Mouse (Mus musculus): ENCODE results near the gene Spata3. TPM values are rescaled to one million over a fixed set of nuclear protein-coding genes. Genes with fewer than 3 reads are reported as not detected.
"Not testable (repeated sequence)": the region's sequence is repeated elsewhere in the genome, so short reads cannot be mapped to it uniquely, and the experiment has no call there.

Gene Spata3
- polyA plus RNA-seq, 1 experiment, result not detected

GRCm38 (mm10) chr1:85977709-85978108 lies 38.9 kb upstream of the Spata3 start:
- Histone ChIP-seq H3K27me3 (ENCODE audit: control insufficient read depth, insufficient read depth, low read length, poor library complexity, severe bottlenecking) (no peaks in the 10 kb centered on the region), H3K4me3 (ENCODE audit: low read depth, low read length) (no peak overlapping the region), H3K27ac (ENCODE audit: insufficient read depth, low read length) (no peak overlapping the region), H3K9me3 (replicated peaks; ENCODE audit: control insufficient read depth, insufficient read depth, low read length, poor library complexity, severe bottlenecking) (no peaks in the 10 kb centered on the region), H3K9ac (ENCODE audit: low read depth, poor library complexity, severe bottlenecking) (no peak overlapping the region), H3K4me1 (ENCODE audit: control insufficient read depth, insufficient read depth, low read length) (no peaks in the 10 kb centered on the region), H3K36me3 (ENCODE audit: control insufficient read depth, insufficient read depth, low read length, poor library complexity, severe bottlenecking) (no peaks in the 10 kb centered on the region)
- TF ChIP-seq POLR2A (IDR thresholded peaks at IDR 0.05; ENCODE audit: insufficient read depth, low read length), result no peak

- Histone ChIP-seq H3K36me3 (ENCODE audit: control insufficient read depth, insufficient read depth, low read length, poor library complexity, severe bottlenecking) (no peaks in the 10 kb centered on the region), H3K27me3 (ENCODE audit: control insufficient read depth, insufficient read depth, low read length, poor library complexity, severe bottlenecking) (no peaks in the 10 kb centered on the region)
- no peak for TF ChIP-seq CTCF (IDR thresholded peaks at IDR 0.05; ENCODE audit: low read depth, low read length)
- no peak for TF ChIP-seq EP300 (IDR thresholded peaks at IDR 0.05; ENCODE audit: insufficient read depth, low read depth, low read length)
- TF ChIP-seq POLR2A (IDR thresholded peaks at IDR 0.05; ENCODE audit: insufficient read depth, low read length), result no peak
Observed at GRCm38 (mm10) chr1:85981738-85982357, 34.8 kb upstream of the Spata3 start.

GRCm38 (mm10) chr1:85985784-85986183 lies 30.8 kb upstream of the Spata3 start:
- no peaks in the 10 kb centered on the region for H3K36me3 ChIP-seq (ENCODE audit: control insufficient read depth, insufficient read depth, low read length, poor library complexity, severe bottlenecking)
- no peak overlapping the region for H3K4me3 ChIP-seq (ENCODE audit: low read depth, low read length)
- H3K27me3 ChIP-seq (ENCODE audit: control insufficient read depth, insufficient read depth, low read length, poor library complexity, severe bottlenecking), result no peaks in the 10 kb centered on the region
- H3K9me3 ChIP-seq (replicated peaks; ENCODE audit: control insufficient read depth, insufficient read depth, low read length, poor library complexity, severe bottlenecking), result no peaks in the 10 kb centered on the region
- no peak overlapping the region for H3K27ac ChIP-seq (ENCODE audit: insufficient read depth, low read length)
- H3K9ac ChIP-seq (ENCODE audit: low read depth, poor library complexity, severe bottlenecking), result no peak overlapping the region
- H3K4me1 ChIP-seq (ENCODE audit: control insufficient read depth, insufficient read depth, low read length), result no peaks in the 10 kb centered on the region
- no peak for TF ChIP-seq EP300 (IDR thresholded peaks at IDR 0.05; ENCODE audit: insufficient read depth, low read depth, low read length)
- TF ChIP-seq CTCF (IDR thresholded peaks at IDR 0.05; ENCODE audit: low read depth, low read length), result no peak
- no peak for TF ChIP-seq POLR2A (IDR thresholded peaks at IDR 0.05; ENCODE audit: insufficient read depth, low read length)

More at GRCm38 (mm10) chr1:85981738-85982357, 34.8 kb upstream of the Spata3 start:
- H3K9ac ChIP-seq (ENCODE audit: low read depth, poor library complexity, severe bottlenecking), result no peak overlapping the region
- no peak overlapping the region for H3K4me3 ChIP-seq (ENCODE audit: low read depth, low read length)
- H3K27ac ChIP-seq (ENCODE audit: insufficient read depth, low read length), result no peak overlapping the region
- H3K9me3 ChIP-seq (replicated peaks; ENCODE audit: control insufficient read depth, insufficient read depth, low read length, poor library complexity, severe bottlenecking), result no peaks in the 10 kb centered on the region
- H3K4me1 ChIP-seq (ENCODE audit: control insufficient read depth, insufficient read depth, low read length), result no peaks in the 10 kb centered on the region

DNA sequence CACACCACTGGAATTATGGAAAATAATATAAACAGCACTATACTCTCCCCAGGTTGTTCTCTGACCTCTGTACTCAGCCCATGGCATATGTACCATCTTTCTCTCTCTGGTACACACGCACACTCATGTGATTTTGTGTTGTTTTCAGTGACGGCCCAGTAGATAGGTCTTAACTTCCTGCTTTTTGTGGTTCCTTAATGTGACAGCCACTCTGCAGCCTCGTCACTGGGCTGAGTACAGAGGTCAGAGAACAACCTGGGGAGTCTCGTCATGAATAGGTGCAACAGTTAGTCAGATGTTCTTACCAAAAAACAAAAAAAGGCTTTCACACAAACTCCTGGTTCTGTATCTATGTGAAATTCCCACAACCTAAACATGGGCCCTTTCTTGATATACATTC lies 28.3 kb upstream of the Spata3 start:
- Histone ChIP-seq H3K27ac (ENCODE audit: insufficient read depth, low read length) (no peak overlapping the region), H3K4me3 (ENCODE audit: low read depth, low read length) (no peak overlapping the region), H3K4me1 (ENCODE audit: control insufficient read depth, insufficient read depth, low read length) (no peaks in the 10 kb centered on the region), H3K9me3 (replicated peaks; ENCODE audit: control insufficient read depth, insufficient read depth, low read length, poor library complexity, severe bottlenecking) (no peaks in the 10 kb centered on the region), H3K36me3 (ENCODE audit: control insufficient read depth, insufficient read depth, low read length, poor library complexity, severe bottlenecking) (no peaks in the 10 kb centered on the region), H3K9ac (ENCODE audit: low read depth, poor library complexity, severe bottlenecking) (no peak overlapping the region), H3K27me3 (ENCODE audit: control insufficient read depth, insufficient read depth, low read length, poor library complexity, severe bottlenecking) (no peaks in the 10 kb centered on the region)
- no peak for TF ChIP-seq CTCF (IDR thresholded peaks at IDR 0.05; ENCODE audit: low read depth, low read length)
- no peak for TF ChIP-seq POLR2A (IDR thresholded peaks at IDR 0.05; ENCODE audit: insufficient read depth, low read length)
- TF ChIP-seq EP300 (IDR thresholded peaks at IDR 0.05; ENCODE audit: insufficient read depth, low read depth, low read length), result no peak

DNA sequence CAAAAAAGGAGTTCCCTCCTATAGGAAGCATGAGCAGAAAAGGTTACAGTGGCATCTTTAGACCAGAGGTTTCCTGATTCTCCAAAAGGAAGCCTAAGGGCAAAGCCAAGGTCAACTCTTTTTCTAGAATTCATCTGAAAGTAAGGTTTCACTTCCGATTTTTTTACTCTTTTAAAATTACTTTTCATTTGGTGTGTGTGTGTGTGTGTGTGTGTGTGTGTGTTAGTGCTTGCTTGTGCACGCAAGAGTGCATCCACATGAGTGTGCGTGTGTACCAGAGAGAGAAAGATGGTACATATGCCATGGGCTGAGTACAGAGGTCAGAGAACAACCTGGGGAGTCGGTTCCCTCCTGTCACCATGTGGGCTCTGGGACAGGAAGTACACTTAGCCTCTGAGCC lies 27.7 kb upstream of the Spata3 start:
- not testable (repeated sequence) for H3K9me3 ChIP-seq (replicated peaks; ENCODE audit: control insufficient read depth, insufficient read depth, low read length, poor library complexity, severe bottlenecking); H3K36me3 ChIP-seq (ENCODE audit: control insufficient read depth, insufficient read depth, low read length, poor library complexity, severe bottlenecking); H3K4me3 ChIP-seq (ENCODE audit: low read depth, low read length); H3K27ac ChIP-seq (ENCODE audit: insufficient read depth, low read length); H3K4me1 ChIP-seq (ENCODE audit: control insufficient read depth, insufficient read depth, low read length); H3K27me3 ChIP-seq (ENCODE audit: control insufficient read depth, insufficient read depth, low read length, poor library complexity, severe bottlenecking); H3K9ac ChIP-seq (ENCODE audit: low read depth, poor library complexity, severe bottlenecking)

DNA sequence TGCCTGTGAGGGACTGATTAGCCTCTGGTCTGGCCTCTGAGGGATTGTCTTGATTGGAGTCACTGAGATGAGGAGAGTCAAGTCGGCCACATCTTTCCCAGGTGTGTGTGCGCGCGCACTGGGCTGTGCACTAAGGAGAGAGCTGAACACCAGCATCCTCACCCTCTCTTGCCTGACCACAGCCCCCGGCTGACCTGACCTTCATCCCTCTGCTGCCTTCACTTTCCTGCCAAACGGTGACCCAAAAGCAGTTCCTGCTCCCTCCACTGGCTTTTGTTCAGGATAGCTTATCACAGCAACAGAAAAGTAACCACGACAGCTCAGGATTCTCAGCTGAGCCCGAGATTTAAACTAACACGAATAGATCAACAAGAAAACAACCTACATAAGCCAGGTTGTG lies 24.4 kb upstream of the Spata3 start:
- no peaks in the 10 kb centered on the region for H3K36me3 ChIP-seq (ENCODE audit: control insufficient read depth, insufficient read depth, low read length, poor library complexity, severe bottlenecking)
- H3K27me3 ChIP-seq (ENCODE audit: control insufficient read depth, insufficient read depth, low read length, poor library complexity, severe bottlenecking), result no peaks in the 10 kb centered on the region
- H3K9ac ChIP-seq (ENCODE audit: low read depth, poor library complexity, severe bottlenecking), result no peak overlapping the region
- H3K27ac ChIP-seq (ENCODE audit: insufficient read depth, low read length), result no peak overlapping the region
- H3K4me3 ChIP-seq (ENCODE audit: low read depth, low read length), result no peak overlapping the region
- no peaks in the 10 kb centered on the region for H3K4me1 ChIP-seq (ENCODE audit: control insufficient read depth, insufficient read depth, low read length)
- no peak for TF ChIP-seq CTCF (IDR thresholded peaks at IDR 0.05; ENCODE audit: low read depth, low read length)
- no peak for TF ChIP-seq POLR2A (IDR thresholded peaks at IDR 0.05; ENCODE audit: insufficient read depth, low read length)
- TF ChIP-seq EP300 (IDR thresholded peaks at IDR 0.05; ENCODE audit: insufficient read depth, low read depth, low read length), result no peak
- H3K9me3 ChIP-seq (replicated peaks; ENCODE audit: control insufficient read depth, insufficient read depth, low read length, poor library complexity, severe bottlenecking), result no peaks in the 10 kb centered on the region

Data from ES-Bruce4 (cell line).